13 mouse cellular contexts compared by ENCODE assay signal in the genomic region with DNA sequence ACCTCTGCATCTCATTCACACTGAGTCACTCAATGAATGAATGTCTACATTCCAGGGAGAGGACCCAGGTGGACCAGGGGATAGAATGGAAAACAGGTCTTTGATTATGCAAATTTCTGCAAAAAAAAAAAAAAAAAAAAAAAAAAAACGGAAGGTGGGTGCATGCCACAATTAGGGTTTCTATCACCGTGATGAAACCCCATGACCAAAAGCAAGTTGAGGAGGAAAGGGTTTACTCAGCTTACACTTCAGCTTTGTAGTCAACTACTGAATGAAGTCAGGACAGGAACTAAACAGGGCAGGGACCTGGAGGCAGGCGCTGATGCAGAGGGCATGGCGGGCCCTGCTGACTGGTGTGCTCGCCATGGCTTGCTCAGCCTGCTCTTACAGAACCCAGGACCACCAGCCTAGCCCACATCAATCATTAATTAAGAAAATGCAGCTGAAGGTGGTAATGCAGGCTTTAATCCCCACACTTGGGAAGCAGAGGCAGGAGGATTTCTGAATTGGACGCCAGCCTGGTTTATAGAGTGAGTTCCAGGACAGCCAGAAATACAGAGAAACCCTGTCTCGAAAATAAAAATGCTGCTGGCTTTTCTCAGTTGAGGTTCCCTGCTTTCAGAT. TPM values are rescaled to one million over a fixed set of nuclear protein-coding genes. Genes with fewer than 3 reads are reported as not detected.
A peak's percentile ranks its signal among the peaks of the same experiment; 100 is the strongest.
DNase-seq lines count a peak whose midpoint lies in the region; ATAC-seq and TF ChIP-seq lines count a peak whose summit lies in the region.
"Had no signal": no experiment of that assay in that cellular context is flagged by ENCODE, and none has a peak within 500 bp of the region (broad histone marks: within the 10 kb centered on the region; RNA-seq: fewer than 3 reads in every experiment).

No protein-coding gene starts in this region.

- intact Hi-C loops in heart, postnatal 10 days (cut with DNase I): loop anchor here (2.0 kb wide), 2 partner anchors 85 to 223 kb away; no protein-coding TSS in a partner anchor
- intact Hi-C loops in left cerebral cortex, adult 2 months (cut with DNase I): loop anchor here (2.0 to 5.0 kb wide), 2 partner anchors 123 to 223 kb away; no protein-coding TSS in a partner anchor
- intact Hi-C loops in left cerebral cortex, postnatal 4 days (cut with DNase I): loop anchor here (5.0 to 10.0 kb wide), 2 partner anchors 131 to 223 kb away; a partner anchor contains a TSS

- no peaks in the 10 kb centered on the region for H3K9me3 ChIP-seq in heart, embryonic 15.5 days (replicated peaks)
- H3K9me3 ChIP-seq: neural tube, embryonic 12.5 days had no signal

- H3K9ac ChIP-seq in heart, embryonic 15.5 days: no peak overlapping the region
- H3K9ac ChIP-seq: liver, embryonic 14.5 days; neural tube, embryonic 12.5 days had no signal

- H3K4me3 ChIP-seq in heart, embryonic 15.5 days: no peak overlapping the region
- H3K4me3 ChIP-seq in left cerebral cortex, adult 2 months: no peak overlapping the region
- H3K4me3 ChIP-seq: neural tube, embryonic 12.5 days had no signal

- H3K27ac ChIP-seq in heart, embryonic 15.5 days: peak overlapping the region; percentile 62
- H3K27ac ChIP-seq in left cerebral cortex, adult 2 months: peak overlapping the region; percentile 25
- H3K27ac ChIP-seq: hindbrain, postnatal 0 days; liver, embryonic 14.5 days; neural tube, embryonic 12.5 days had no signal

- no peak for TF ChIP-seq CTCF in left cerebral cortex, adult 2 months (IDR thresholded peaks at IDR 0.05)

- WGBS in heart, embryonic 15.5 days: 68% methylated on average over 7 of the region's 7 CpGs

- H3K4me2 ChIP-seq in heart, embryonic 15.5 days: no peak overlapping the region
- H3K4me2 ChIP-seq: neural tube, embryonic 12.5 days had no signal

- peaks cover 15% of the 10 kb centered on the region; the same call in 1 of the 2 replicates for H3K36me3 ChIP-seq in heart, embryonic 15.5 days

- H3K27me3 ChIP-seq in heart, embryonic 15.5 days: no peaks in the 10 kb centered on the region

- H3K4me1 ChIP-seq in heart, embryonic 15.5 days (replicated peaks): peaks cover 41% of the 10 kb centered on the region

- no peak for DNase-seq in heart, postnatal 10 days
- peak in 1 of 2 experiments; percentile 7 for DNase-seq in left cerebral cortex, adult 2 months (ENCODE audit: extremely low spot score in 1 of 2, low spot score in 2 of 2)
- DNase-seq in left cerebral cortex, postnatal 4 days: no peak
- DNase-seq in urinary bladder, postnatal 4 days (ENCODE audit: low spot score in 2 of 2): peak; percentile 9 to 36
- DNase-seq in urinary bladder, adult 18-20 months (ENCODE audit: low spot score in 2 of 2): no peak

- ATAC-seq in heart, embryonic 15.5 days (replicated peaks; ENCODE audit: insufficient number of reproducible peaks, insufficient read depth, low FRiP score, low read depth): no peak
- no peak for ATAC-seq in granulocyte monocyte progenitor cell, adult 5-6 weeks (replicated peaks; ENCODE audit: poor library complexity, severe bottlenecking)

RNA-seq across cellular contexts. Expression of a gene that starts 10.6 kb away (rescaled TPM):
- polyA plus RNA-seq in heart, embryonic 15.5 days (2015; fragmentation: Nextera tagmentation; extraction: Ambion mirVana): 81.6 and 109 TPM in 2 replicates
- total RNA-seq in heart, postnatal 10 days (2021): 100 to 1,000 TPM; 101 to 102 TPM
- 100 to 1,000 TPM; 192 to 201 TPM for total RNA-seq in left cerebral cortex, adult 2 months (2021)
- 100 to 1,000 TPM; 146 to 150 TPM for total RNA-seq in left cerebral cortex, postnatal 4 days (2021)
- total RNA-seq in granulocyte monocyte progenitor cell, adult 5-6 weeks (2014; fragmentation: Nextera tagmentation): 63.1 and 126 TPM in 2 replicates
- 33.7 and 42.0 TPM in 2 replicates for total RNA-seq in granulocyte monocyte progenitor cell, adult 5-6 weeks (2017)

RNA-seq across cellular contexts. Expression of a gene that starts 10.7 kb away (rescaled TPM):
- polyA plus RNA-seq in heart, embryonic 15.5 days (2015; fragmentation: Nextera tagmentation; extraction: Ambion mirVana): 8.7 and 11.5 TPM in 2 replicates
- 1 to 10 TPM; 5.1 to 6.0 TPM for total RNA-seq in heart, postnatal 10 days (2021)
- 10 to 100 TPM; 15.5 to 21.0 TPM for total RNA-seq in left cerebral cortex, adult 2 months (2021)
- 10 to 100 TPM; 23.8 to 27.3 TPM for total RNA-seq in left cerebral cortex, postnatal 4 days (2021)
- 12.3 TPM in 1 of 2 replicates, not detected in the other for total RNA-seq in granulocyte monocyte progenitor cell, adult 5-6 weeks (2014; fragmentation: Nextera tagmentation)
- total RNA-seq in granulocyte monocyte progenitor cell, adult 5-6 weeks (2017): 0.67 and 3.0 TPM in 2 replicates

RNA-seq across cellular contexts. Expression of a gene that starts 17.9 kb away (rescaled TPM):
- 134 and 146 TPM in 2 replicates for polyA plus RNA-seq in heart, embryonic 15.5 days (2015; fragmentation: Nextera tagmentation; extraction: Ambion mirVana)
- total RNA-seq in heart, postnatal 10 days (2021): 10 to 100 TPM; 70.3 to 79.0 TPM
- total RNA-seq in left cerebral cortex, adult 2 months (2021): 10 to 100 TPM; 72.3 to 86.6 TPM
- 10 to 100 TPM; 31.9 to 32.6 TPM for total RNA-seq in left cerebral cortex, postnatal 4 days (2021)
- 26.4 and 62.3 TPM in 2 replicates for total RNA-seq in granulocyte monocyte progenitor cell, adult 5-6 weeks (2014; fragmentation: Nextera tagmentation)
- 15.9 and 31.2 TPM in 2 replicates for total RNA-seq in granulocyte monocyte progenitor cell, adult 5-6 weeks (2017)

RNA-seq across cellular contexts. Expression of a gene that starts 20.5 kb away (rescaled TPM):
- polyA plus RNA-seq in heart, embryonic 15.5 days (2015; fragmentation: Nextera tagmentation; extraction: Ambion mirVana): 0.43 and 0.74 TPM in 2 replicates
- under 1 TPM; 0.79 to 0.93 TPM for total RNA-seq in heart, postnatal 10 days (2021)
- total RNA-seq in left cerebral cortex, adult 2 months (2021): 10 to 100 TPM in 1 of 2 experiments, 1 to 10 TPM in 1; 9.8 to 10.0 TPM
- total RNA-seq in left cerebral cortex, postnatal 4 days (2021): 10 to 100 TPM; 20.5 to 24.5 TPM
- total RNA-seq in granulocyte monocyte progenitor cell, adult 5-6 weeks (2014; fragmentation: Nextera tagmentation): not detected in 2 replicates
- total RNA-seq in granulocyte monocyte progenitor cell, adult 5-6 weeks (2017): not detected in 2 replicates
- total RNA-seq: megakaryocyte-erythroid progenitor cell, adult 5-6 weeks had no signal
- polyA plus RNA-seq: limb, embryonic 11.5 days; thymus, postnatal 0 days had no signal

RNA-seq across cellular contexts. Expression of a gene that starts 38.8 kb away (rescaled TPM):
- polyA plus RNA-seq in heart, embryonic 15.5 days (2015; fragmentation: Nextera tagmentation; extraction: Ambion mirVana): 2.7 and 3.9 TPM in 2 replicates
- total RNA-seq in heart, postnatal 10 days (2021): 10 to 100 TPM; 16.3 to 22.2 TPM
- under 1 TPM in 1 of 2 experiments, not detected in 1; 0.29 TPM for total RNA-seq in left cerebral cortex, adult 2 months (2021)
- under 1 TPM in 1 of 2 experiments, not detected in 1; 0.10 TPM for total RNA-seq in left cerebral cortex, postnatal 4 days (2021)
- not detected in 2 replicates for total RNA-seq in granulocyte monocyte progenitor cell, adult 5-6 weeks (2014; fragmentation: Nextera tagmentation)
- total RNA-seq in granulocyte monocyte progenitor cell, adult 5-6 weeks (2017): not detected in 2 replicates
- polyA plus RNA-seq: liver, embryonic 14.5 days had no signal

Comparison
In these comparisons a context has a peak if more than half of its experiments do, and no peak if none do; other contexts are left out.
1. DNase-seq: peak in urinary bladder, postnatal 4 days (2 of 2); none in heart, postnatal 10 days (0 of 2), left cerebral cortex, postnatal 4 days (single experiment) and urinary bladder, adult 18-20 months (0 of 2).